Mouse (Mus musculus): ENCODE measurements around the gene Anks1. TPM values are rescaled to one million over a fixed set of nuclear protein-coding genes. Genes with fewer than 3 reads are reported as not detected.
A peak's percentile ranks its signal among the peaks of the same experiment; 100 is the strongest.

Gene Anks1
- polyA plus RNA-seq, 1 experiment from 2014 or later: 8.3 TPM

GRCm38 (mm10) chr17:28036813-28037756, 128.0 kb downstream of the Anks1 start:
- no peak overlapping the region for H3K4me2 ChIP-seq (replicated peaks; ENCODE audit: low read depth)
- H3K9ac ChIP-seq (ENCODE audit: low read length): no peak overlapping the region
- no peak overlapping the region for H3K4me3 ChIP-seq (ENCODE audit: low read depth, low read length)
- TF ChIP-seq EP300 (optimal IDR thresholded peaks at IDR 0.05) (no peak), CTCF (IDR thresholded peaks at IDR 0.05; ENCODE audit: low read depth) (no peak)
- H3K27ac ChIP-seq (replicated peaks): no peak overlapping the region
- no peaks in the 10 kb centered on the region for H3K9me3 ChIP-seq (ENCODE audit: control insufficient read depth, low read length)
- 0 out of 2 replicates have a peak, but pooled peaks cover 4% of the 10 kb centered on the region for H3K4me1 ChIP-seq (replicated peaks; ENCODE audit: control insufficient read depth, insufficient read depth)
- peaks cover 10% of the 10 kb centered on the region; the same call in 1 of the 2 replicates for H3K36me3 ChIP-seq (ENCODE audit: control insufficient read depth, insufficient read depth, low read length)
- WGBS: 68% methylated on average over 14 of the region's 14 CpGs
- DNase-seq (ENCODE audit: low spot score) (no peak), ATAC-seq (ENCODE audit: low FRiP score, low TSS enrichment) (no peak)
- H3K27me3 ChIP-seq (ENCODE audit: control insufficient read depth, insufficient read depth, low read length): no peaks in the 10 kb centered on the region

- no peak for ATAC-seq (ENCODE audit: low FRiP score, low TSS enrichment)
- H3K36me3 ChIP-seq (ENCODE audit: control insufficient read depth, insufficient read depth, low read length): peaks cover 13% of the 10 kb centered on the region
- H3K27ac ChIP-seq (replicated peaks): no peak overlapping the region
- H3K4me3 ChIP-seq (ENCODE audit: low read depth, low read length): no peak overlapping the region
- DNase-seq (ENCODE audit: low spot score): no peak
- TF ChIP-seq EP300 (optimal IDR thresholded peaks at IDR 0.05) (no peak), CTCF (IDR thresholded peaks at IDR 0.05; ENCODE audit: low read depth) (no peak)
- no peaks in the 10 kb centered on the region for H3K9me3 ChIP-seq (ENCODE audit: control insufficient read depth, low read length)
- H3K27me3 ChIP-seq (ENCODE audit: control insufficient read depth, insufficient read depth, low read length): no peaks in the 10 kb centered on the region
- no peak overlapping the region for H3K9ac ChIP-seq (ENCODE audit: low read length)
- 0 out of 2 replicates have a peak, but pooled peaks cover 2% of the 10 kb centered on the region for H3K4me1 ChIP-seq (replicated peaks; ENCODE audit: control insufficient read depth, insufficient read depth)
- H3K4me2 ChIP-seq (replicated peaks; ENCODE audit: low read depth): no peak overlapping the region
- WGBS: 47% methylated on average over 16 of the region's 16 CpGs
Measured at GRCm38 (mm10) chr17:28040620-28041019, 131.5 kb downstream of the Anks1 start.

- Histone ChIP-seq H3K4me1 (replicated peaks; ENCODE audit: control insufficient read depth, insufficient read depth) (0 out of 2 replicates have a peak, but pooled peaks cover 2% of the 10 kb centered on the region), H3K4me2 (replicated peaks; ENCODE audit: low read depth) (no peak overlapping the region), H3K27ac (replicated peaks) (no peak overlapping the region), H3K9ac (ENCODE audit: low read length) (no peak overlapping the region), H3K27me3 (ENCODE audit: control insufficient read depth, insufficient read depth, low read length) (no peaks in the 10 kb centered on the region), H3K4me3 (ENCODE audit: low read depth, low read length) (no peak overlapping the region), H3K36me3 (ENCODE audit: control insufficient read depth, insufficient read depth, low read length) (peaks cover 19% of the 10 kb centered on the region), H3K9me3 (ENCODE audit: control insufficient read depth, low read length) (no peaks in the 10 kb centered on the region)
- TF ChIP-seq EP300 (optimal IDR thresholded peaks at IDR 0.05): no peak
- no peak for TF ChIP-seq CTCF (IDR thresholded peaks at IDR 0.05; ENCODE audit: low read depth)
- DNase-seq (ENCODE audit: low spot score) (no peak), ATAC-seq (ENCODE audit: low FRiP score, low TSS enrichment) (no peak)
- 87% methylated on average over 13 of the region's 13 CpGs for WGBS
Measured at GRCm38 (mm10) chr17:28041298-28041697, 132.2 kb downstream of the Anks1 start.

- Histone ChIP-seq H3K27me3 (ENCODE audit: control insufficient read depth, insufficient read depth, low read length) (no peaks in the 10 kb centered on the region), H3K27ac (replicated peaks) (no peak overlapping the region), H3K4me1 (replicated peaks; ENCODE audit: control insufficient read depth, insufficient read depth) (0 out of 2 replicates have a peak, but pooled peaks cover 2% of the 10 kb centered on the region), H3K36me3 (ENCODE audit: control insufficient read depth, insufficient read depth, low read length) (peaks cover 26% of the 10 kb centered on the region), H3K4me2 (replicated peaks; ENCODE audit: low read depth) (no peak overlapping the region), H3K4me3 (ENCODE audit: low read depth, low read length) (no peak overlapping the region), H3K9ac (ENCODE audit: low read length) (no peak overlapping the region), H3K9me3 (ENCODE audit: control insufficient read depth, low read length) (no peaks in the 10 kb centered on the region)
- WGBS: 52% methylated on average over 23 of the region's 23 CpGs
- ATAC-seq (ENCODE audit: low FRiP score, low TSS enrichment): peak; percentile 48
- DNase-seq (ENCODE audit: low spot score): peak; percentile 33
- TF ChIP-seq EP300 (optimal IDR thresholded peaks at IDR 0.05) (no peak), CTCF (IDR thresholded peaks at IDR 0.05; ENCODE audit: low read depth) (peak; percentile 63)
Measured at GRCm38 (mm10) chr17:28042299-28042771, 133.2 kb downstream of the Anks1 start.

- Histone ChIP-seq H3K9me3 (ENCODE audit: control insufficient read depth, low read length) (no peaks in the 10 kb centered on the region), H3K4me2 (replicated peaks; ENCODE audit: low read depth) (no peak overlapping the region), H3K9ac (ENCODE audit: low read length) (no peak overlapping the region), H3K4me3 (ENCODE audit: low read depth, low read length) (no peak overlapping the region), H3K4me1 (replicated peaks; ENCODE audit: control insufficient read depth, insufficient read depth) (0 out of 2 replicates have a peak, but pooled peaks cover under 1% of the 10 kb centered on the region), H3K36me3 (ENCODE audit: control insufficient read depth, insufficient read depth, low read length) (peaks cover 21% of the 10 kb centered on the region), H3K27ac (replicated peaks) (no peak overlapping the region), H3K27me3 (ENCODE audit: control insufficient read depth, insufficient read depth, low read length) (no peaks in the 10 kb centered on the region)
- WGBS: 93% methylated on average over 5 of the region's 5 CpGs
- no peak for TF ChIP-seq CTCF (IDR thresholded peaks at IDR 0.05; ENCODE audit: low read depth)
- no peak for TF ChIP-seq EP300 (optimal IDR thresholded peaks at IDR 0.05)
- no peak for ATAC-seq (ENCODE audit: low FRiP score, low TSS enrichment)
- no peak for DNase-seq (ENCODE audit: low spot score)
Measured at GRCm38 (mm10) chr17:28047017-28047416, 137.9 kb downstream of the Anks1 start.

GRCm38 (mm10) chr17:28047520-28047919, 138.4 kb downstream of the Anks1 start:
- Histone ChIP-seq H3K9ac (ENCODE audit: low read length) (no peak overlapping the region), H3K27me3 (ENCODE audit: control insufficient read depth, insufficient read depth, low read length) (no peaks in the 10 kb centered on the region), H3K27ac (replicated peaks) (no peak overlapping the region), H3K36me3 (ENCODE audit: control insufficient read depth, insufficient read depth, low read length) (peaks cover 21% of the 10 kb centered on the region), H3K4me3 (ENCODE audit: low read depth, low read length) (no peak overlapping the region), H3K4me2 (replicated peaks; ENCODE audit: low read depth) (no peak overlapping the region), H3K4me1 (replicated peaks; ENCODE audit: control insufficient read depth, insufficient read depth) (no peaks in the 10 kb centered on the region), H3K9me3 (ENCODE audit: control insufficient read depth, low read length) (no peaks in the 10 kb centered on the region)
- no peak for DNase-seq (ENCODE audit: low spot score)
- TF ChIP-seq EP300 (optimal IDR thresholded peaks at IDR 0.05) (no peak), CTCF (IDR thresholded peaks at IDR 0.05; ENCODE audit: low read depth) (no peak)
- ATAC-seq (ENCODE audit: low FRiP score, low TSS enrichment): no peak
- WGBS: 79% methylated on average over 5 of the region's 5 CpGs
